Mouse (Mus musculus): Measurements from ENCODE around the gene Dhx33. TPM values are rescaled to one million over a fixed set of nuclear protein-coding genes. Genes with fewer than 3 reads are reported as not detected.

Dhx33 gene
- polyA plus RNA-seq, 1 experiment from 2014 or later, result 18.3 TPM

DNA sequence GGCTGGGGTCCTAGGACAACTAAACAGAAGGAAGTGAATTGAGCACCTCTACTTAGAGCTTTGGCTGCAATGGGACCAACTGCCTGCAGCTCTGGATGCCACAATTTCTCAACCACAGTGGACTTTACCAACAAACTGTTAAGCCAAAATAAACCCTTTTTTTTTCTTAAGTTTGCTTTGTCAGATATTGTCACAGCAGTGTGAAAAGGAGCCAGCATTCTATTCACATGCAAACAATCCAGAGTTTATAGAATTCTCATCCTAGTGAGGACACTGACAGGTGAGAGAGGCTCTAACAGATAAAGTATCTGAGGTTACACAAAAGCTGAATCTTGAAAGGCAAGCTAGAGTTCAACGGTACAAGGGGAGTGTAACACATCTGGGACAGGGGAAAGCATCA is 12.8 kb upstream of the Dhx33 start:
- no peak for ATAC-seq (ENCODE audit: insufficient number of reproducible peaks, insufficient read depth, low FRiP score, low TSS enrichment, low read depth)
- H3K4me3 ChIP-seq, result no peak overlapping the region
- H3K9ac ChIP-seq, result no peak overlapping the region
- H3K36me3 ChIP-seq, result peaks cover 22% of the 10 kb centered on the region
- H3K4me2 ChIP-seq, result no peak overlapping the region
- no peak overlapping the region for H3K27ac ChIP-seq
- no peaks in the 10 kb centered on the region for H3K9me3 ChIP-seq
- WGBS, result 94% methylated on average over 1 of the region's 1 CpGs
- peaks cover 21% of the 10 kb centered on the region for H3K4me1 ChIP-seq
- H3K27me3 ChIP-seq, result no peaks in the 10 kb centered on the region

DNA sequence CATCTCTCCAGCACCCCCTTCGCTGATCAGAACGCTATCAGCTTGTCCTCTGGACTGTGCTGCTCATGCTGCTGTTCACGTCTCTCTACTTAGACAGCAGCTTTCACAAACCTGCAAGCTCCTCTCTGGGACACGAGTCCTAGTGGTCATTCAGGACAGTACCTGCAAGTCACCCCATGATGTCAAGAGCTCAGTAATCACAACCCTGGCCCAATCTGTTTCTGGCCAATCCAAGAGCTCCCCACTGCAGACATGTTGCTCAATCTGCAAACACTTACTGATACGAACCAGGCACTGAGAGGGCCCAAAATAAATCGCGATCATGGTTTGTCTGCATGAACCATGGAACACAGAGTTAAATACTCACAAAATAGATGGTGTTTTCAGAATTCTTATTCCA is 8.5 kb upstream of the Dhx33 start:
- Histone ChIP-seq H3K4me1 (peaks cover 3% of the 10 kb centered on the region), H3K27me3 (no peaks in the 10 kb centered on the region), H3K9me3 (no peaks in the 10 kb centered on the region), H3K4me2 (no peak overlapping the region), H3K27ac (no peak overlapping the region), H3K9ac (no peak overlapping the region), H3K36me3 (peaks cover 54% of the 10 kb centered on the region), H3K4me3 (no peak overlapping the region)
- WGBS, result 95% methylated on average over 7 of the region's 7 CpGs
- no peak for ATAC-seq (ENCODE audit: insufficient number of reproducible peaks, insufficient read depth, low FRiP score, low TSS enrichment, low read depth)

DNA sequence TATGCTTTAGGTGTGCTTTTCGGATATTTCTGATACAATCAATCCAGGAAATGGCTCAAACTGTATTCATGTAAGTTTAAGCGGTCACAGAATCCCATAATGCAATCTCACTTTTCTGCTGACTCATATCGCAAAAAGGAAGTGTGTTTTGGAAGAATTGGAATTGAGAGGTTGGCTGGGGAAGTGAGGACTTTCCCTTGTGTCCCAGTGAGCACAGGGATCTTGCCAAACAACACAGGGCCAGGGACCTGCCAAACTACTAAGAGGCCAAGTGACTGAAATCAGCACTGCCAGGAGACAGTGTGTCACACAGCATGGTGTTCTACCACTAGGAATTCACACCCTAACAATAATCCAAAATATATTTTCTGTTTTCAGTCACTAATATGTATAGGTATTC is 4.1 kb upstream of the Dhx33 start:
- WGBS, result 93% methylated on average over 3 of the region's 3 CpGs
- peaks cover 57% of the 10 kb centered on the region for H3K36me3 ChIP-seq
- peaks cover 5% of the 10 kb centered on the region for H3K4me1 ChIP-seq
- no peak for ATAC-seq (ENCODE audit: insufficient number of reproducible peaks, insufficient read depth, low FRiP score, low TSS enrichment, low read depth)
- H3K27ac ChIP-seq, result no peak overlapping the region
- H3K4me2 ChIP-seq, result no peak overlapping the region
- H3K27me3 ChIP-seq, result no peaks in the 10 kb centered on the region
- H3K9ac ChIP-seq, result no peak overlapping the region
- no peaks in the 10 kb centered on the region for H3K9me3 ChIP-seq
- H3K4me3 ChIP-seq, result no peak overlapping the region

- Histone ChIP-seq H3K4me2 (no peak overlapping the region), H3K9ac (no peak overlapping the region), H3K36me3 (peaks cover 54% of the 10 kb centered on the region), H3K27ac (no peak overlapping the region), H3K9me3 (no peaks in the 10 kb centered on the region), H3K4me3 (no peak overlapping the region), H3K27me3 (no peaks in the 10 kb centered on the region), H3K4me1 (peaks cover 10% of the 10 kb centered on the region)
- WGBS, result 90% methylated on average over 7 of the region's 7 CpGs
- no peak for ATAC-seq (ENCODE audit: insufficient number of reproducible peaks, insufficient read depth, low FRiP score, low TSS enrichment, low read depth)
These were observed 3.6 kb upstream of the Dhx33 start for GRCm38 (mm10) chr11:71007831-71008230.

DNA sequence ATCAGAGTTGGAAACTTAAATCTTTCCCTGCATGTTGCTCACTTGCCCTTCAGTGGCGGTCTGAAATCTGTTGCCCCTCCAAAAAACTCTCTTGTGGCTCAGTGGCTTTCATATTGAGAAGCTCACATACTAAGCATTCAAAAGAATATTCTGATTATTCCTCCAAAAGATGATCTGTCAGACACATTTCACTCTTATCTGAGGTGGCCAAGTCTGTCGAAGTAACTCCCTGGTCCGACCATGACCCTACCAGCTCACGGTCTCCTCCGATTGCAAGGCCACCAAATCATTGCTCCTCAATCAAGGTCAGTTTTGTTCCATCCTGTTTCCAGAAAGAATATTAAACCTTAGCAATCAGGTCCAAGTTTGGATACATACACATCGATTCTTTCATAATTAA is 2.8 kb upstream of the Dhx33 start:
- H3K9ac ChIP-seq, result no peak overlapping the region
- H3K36me3 ChIP-seq, result peaks cover 46% of the 10 kb centered on the region
- no peaks in the 10 kb centered on the region for H3K27me3 ChIP-seq
- WGBS, result 95% methylated on average over 6 of the region's 6 CpGs
- no peaks in the 10 kb centered on the region for H3K9me3 ChIP-seq
- peaks cover 17% of the 10 kb centered on the region for H3K4me1 ChIP-seq
- no peak for ATAC-seq (ENCODE audit: insufficient number of reproducible peaks, insufficient read depth, low FRiP score, low TSS enrichment, low read depth)
- H3K4me3 ChIP-seq, result no peak overlapping the region
- H3K27ac ChIP-seq, result no peak overlapping the region
- H3K4me2 ChIP-seq, result no peak overlapping the region

GRCm38 (mm10) chr11:71005046-71005445 is 809 bp upstream of the Dhx33 start:
- no peaks in the 10 kb centered on the region for H3K9me3 ChIP-seq
- peak overlapping the region; percentile 53 for H3K4me2 ChIP-seq
- WGBS, result 50% methylated on average over 5 of the region's 5 CpGs
- H3K27me3 ChIP-seq, result no peaks in the 10 kb centered on the region
- peaks cover 38% of the 10 kb centered on the region for H3K36me3 ChIP-seq
- no peak overlapping the region for H3K9ac ChIP-seq
- no peak; the same call in 1 of the 2 replicates for ATAC-seq (ENCODE audit: insufficient number of reproducible peaks, insufficient read depth, low FRiP score, low TSS enrichment, low read depth)
- 0 out of 2 replicates have a peak overlapping the region, but pooled peaks have one; percentile 11 for H3K27ac ChIP-seq
- peak overlapping the region; percentile 97 for H3K4me3 ChIP-seq
- peaks cover 17% of the 10 kb centered on the region for H3K4me1 ChIP-seq

GRCm38 (mm10) chr11:71003611-71004315 is 474 bp downstream of the Dhx33 start:
- under 1% methylated on average over 49 of the region's 49 CpGs for WGBS
- H3K4me2 ChIP-seq, result peak overlapping the region; percentile 92
- H3K27me3 ChIP-seq, result no peaks in the 10 kb centered on the region
- peak overlapping the region; percentile 97 for H3K4me3 ChIP-seq
- ATAC-seq (ENCODE audit: insufficient number of reproducible peaks, insufficient read depth, low FRiP score, low TSS enrichment, low read depth), result peak; percentile 65
- H3K27ac ChIP-seq, result peak overlapping the region; percentile 76
- H3K36me3 ChIP-seq, result peaks cover 38% of the 10 kb centered on the region
- peaks cover 17% of the 10 kb centered on the region for H3K4me1 ChIP-seq
- no peaks in the 10 kb centered on the region for H3K9me3 ChIP-seq
- H3K9ac ChIP-seq, result peak overlapping the region; percentile 83

GRCm38 (mm10) chr11:71001167-71001566 is 3.1 kb downstream of the Dhx33 start:
- no peak overlapping the region for H3K4me3 ChIP-seq
- H3K27me3 ChIP-seq, result no peaks in the 10 kb centered on the region
- 87% methylated on average over 4 of the region's 4 CpGs for WGBS
- H3K27ac ChIP-seq, result no peak overlapping the region
- ATAC-seq (ENCODE audit: insufficient number of reproducible peaks, insufficient read depth, low FRiP score, low TSS enrichment, low read depth), result no peak
- H3K9ac ChIP-seq, result no peak overlapping the region
- H3K36me3 ChIP-seq, result peaks cover 41% of the 10 kb centered on the region
- H3K4me1 ChIP-seq, result peaks cover 17% of the 10 kb centered on the region
- H3K4me2 ChIP-seq, result no peak overlapping the region
- no peaks in the 10 kb centered on the region for H3K9me3 ChIP-seq

DNA sequence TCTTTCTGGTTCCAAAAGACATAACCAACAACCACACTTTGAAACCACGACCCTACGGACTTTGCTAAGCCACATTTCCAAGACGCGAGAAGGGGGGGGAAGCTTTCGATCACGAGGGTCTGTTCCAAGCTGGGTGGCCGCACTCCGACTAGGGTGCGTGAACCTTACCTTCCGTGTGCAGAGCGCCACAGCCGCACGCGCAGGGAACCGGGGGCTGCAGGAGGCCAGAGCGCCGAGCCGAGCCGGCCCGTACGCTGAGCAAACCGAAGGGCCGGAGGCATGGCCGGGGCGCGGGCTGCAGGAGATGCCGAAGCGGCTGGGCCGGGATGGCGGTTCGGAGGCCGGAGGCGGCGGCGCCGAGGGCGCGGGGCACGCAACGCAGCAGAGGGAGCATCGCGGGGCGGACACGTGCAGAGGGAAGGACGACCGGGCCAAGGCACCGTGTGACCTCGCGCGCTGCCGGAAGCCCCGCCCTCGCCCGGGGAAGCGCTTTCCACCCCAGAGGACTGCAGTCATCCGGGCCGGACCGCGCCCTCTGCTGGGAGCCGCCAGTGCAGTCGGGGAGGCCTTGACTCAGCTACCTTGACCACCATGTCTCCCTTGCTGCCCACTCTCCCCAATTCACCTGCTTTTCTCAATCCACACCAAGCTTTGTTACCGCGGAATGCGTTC is 21.5 kb downstream of the Dhx33 start, which contains the start of gene C1qbp:
Gene C1qbp (minus strand): TSS at position 470 of the 672 bp plus-strand sequence.
- ATAC-seq (ENCODE audit: insufficient number of reproducible peaks, insufficient read depth, low FRiP score, low TSS enrichment, low read depth), result peak; percentile 92
- peak within 1 kb of the TSS; percentile 17; the same call in 1 of the 2 replicates for H3K27ac ChIP-seq
- WGBS, result under 1% methylated on average over 56 of the region's 64 CpGs

GRCm38 (mm10) chr11:70982030-70982429 is 22.2 kb downstream of the Dhx33 start:
- Histone ChIP-seq H3K9ac (peak overlapping the region; percentile 94), H3K27me3 (no peaks in the 10 kb centered on the region), H3K36me3 (peaks cover 71% of the 10 kb centered on the region), H3K4me1 (peaks cover 12% of the 10 kb centered on the region), H3K9me3 (no peaks in the 10 kb centered on the region), H3K4me3 (peak overlapping the region; percentile 83), H3K27ac (peak overlapping the region; percentile 17; the same call in 1 of the 2 replicates), H3K4me2 (peak overlapping the region; percentile 82)
- WGBS, result 5% methylated on average over 12 of the region's 12 CpGs
- ATAC-seq (ENCODE audit: insufficient number of reproducible peaks, insufficient read depth, low FRiP score, low TSS enrichment, low read depth), result no peak

More for the DNA sequence above, 21.5 kb downstream of the Dhx33 start, which contains the start of gene C1qbp:
- Histone ChIP-seq H3K4me1 (peaks cover 12% of the 10 kb centered on the region), H3K4me3 (peak within 1 kb of the TSS; percentile 83), H3K4me2 (peak within 1 kb of the TSS; percentile 82), H3K36me3 (peaks cover 71% of the 10 kb centered on the region), H3K9me3 (no peaks in the 10 kb centered on the region), H3K27me3 (no peaks in the 10 kb centered on the region), H3K9ac (peak within 1 kb of the TSS; percentile 94)

DNA sequence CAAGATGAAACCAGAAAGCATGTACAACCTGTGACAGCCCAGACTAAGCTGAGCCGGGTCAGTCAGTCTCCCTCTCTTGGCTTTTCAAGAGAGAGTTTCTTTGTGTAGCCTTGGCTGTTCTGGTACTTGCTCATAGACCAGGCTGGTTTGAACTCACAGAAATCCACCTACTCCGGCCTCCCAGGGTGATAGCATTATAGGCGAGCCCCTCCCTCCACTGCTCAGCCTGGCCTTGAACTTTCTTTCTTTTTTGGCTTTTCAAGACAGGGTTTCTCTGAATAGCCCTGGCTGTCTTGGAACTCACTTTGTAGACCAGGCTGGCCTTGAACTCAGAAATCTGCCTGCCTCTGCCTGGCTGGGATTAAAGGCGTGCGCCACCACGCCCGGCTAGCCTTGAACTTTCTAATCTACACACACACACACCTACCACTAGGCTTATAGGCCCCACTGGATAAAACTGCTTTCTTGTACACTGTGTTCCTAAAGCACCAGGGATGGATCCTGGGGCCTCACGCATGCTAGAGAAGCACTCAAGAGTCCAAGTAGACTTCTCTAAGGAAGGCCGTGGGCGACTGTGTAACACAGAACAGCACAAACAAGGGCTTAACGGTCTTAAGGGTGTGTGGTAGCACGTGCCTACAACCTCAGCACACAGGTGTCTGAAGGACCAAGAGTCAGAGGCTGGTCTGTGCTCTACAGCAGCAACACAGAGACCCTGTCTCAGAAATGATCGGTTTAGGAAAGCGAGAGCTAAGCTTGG is 23.3 kb downstream of the Dhx33 start:
- Histone ChIP-seq H3K4me1 (peaks cover 12% of the 10 kb centered on the region), H3K4me3 (peak overlapping the region; percentile 83; the same call in 1 of the 2 replicates), H3K36me3 (peaks cover 71% of the 10 kb centered on the region), H3K4me2 (peak overlapping the region; percentile 82), H3K9ac (no peak overlapping the region), H3K9me3 (no peaks in the 10 kb centered on the region), H3K27me3 (no peaks in the 10 kb centered on the region), H3K27ac (no peak overlapping the region)
- 92% methylated on average over 14 of the region's 14 CpGs for WGBS
- ATAC-seq (ENCODE audit: insufficient number of reproducible peaks, insufficient read depth, low FRiP score, low TSS enrichment, low read depth), result no peak

Measured in embryonic facial prominence, embryonic 13.5 days (tissue).